ENCODE assay signal across 19 mouse cellular contexts in genomic region chr8:50704276-50704675, GRCm38 (mm10).
DNase-seq lines count a peak whose midpoint lies in the region; ATAC-seq lines count a peak whose summit lies in the region.
"Had no signal": no experiment of that assay in that cellular context is flagged by ENCODE, and none has a peak within 500 bp of the region (broad histone marks: within the 10 kb centered on the region; RNA-seq: fewer than 3 reads in every experiment).

No protein-coding gene starts in this region.

- intact Hi-C loops in left cerebral cortex, postnatal 4 days (cut with DNase I), result no loop called here
- intact Hi-C loops in left cerebral cortex, postnatal 25 days (cut with DNase I), result no loop called here

- H3K9me3 ChIP-seq in hindbrain, embryonic 16.5 days (ENCODE audit: control insufficient read depth, low read length), result no peaks in the 10 kb centered on the region
- no peaks in the 10 kb centered on the region for H3K9me3 ChIP-seq in hindbrain, embryonic 11.5 days (ENCODE audit: control insufficient read depth, low read length)
- H3K9me3 ChIP-seq: forebrain, embryonic 12.5 days; heart, embryonic 15.5 days; limb, embryonic 15.5 days had no signal

- peak; percentile 69 to 70 for DNase-seq in cerebellum, postnatal 10 days
- no peak for DNase-seq in cerebellum, adult 9-11 months
- no peak for DNase-seq in hindbrain, embryonic 11.5 days (ENCODE audit: low spot score)
- peak; percentile 53 for DNase-seq in left cerebral cortex, postnatal 4 days
- no peak for DNase-seq in left cerebral cortex, postnatal 25 days (ENCODE audit: low spot score in 2 of 2)
- DNase-seq in 416B (ENCODE audit: low read depth), result peak; percentile 12
- no peak for DNase-seq in B cell, adult 2 months
- DNase-seq: cerebellum, adult 8-10 months; heart, postnatal 36 days; kidney, adult 8-10 months; layer of hippocampus, adult 9-11 months; lung, postnatal 4 days; right cerebral cortex, postnatal 25 days; spleen, adult 18-20 months had no signal

- H3K4me1 ChIP-seq in hindbrain, embryonic 16.5 days (ENCODE audit: control insufficient read depth, insufficient read depth, low read depth, low read length), result peaks cover 4% of the 10 kb centered on the region; the same call in 1 of the 2 replicates
- H3K4me1 ChIP-seq in hindbrain, embryonic 11.5 days (replicated peaks; ENCODE audit: control insufficient read depth, insufficient read depth, low read length), result no peaks in the 10 kb centered on the region
- H3K4me1 ChIP-seq: forebrain, embryonic 12.5 days; heart, embryonic 15.5 days; limb, embryonic 15.5 days had no signal

- no peak overlapping the region for H3K4me3 ChIP-seq in hindbrain, embryonic 16.5 days (ENCODE audit: low read length)
- no peak overlapping the region for H3K4me3 ChIP-seq in hindbrain, embryonic 11.5 days (ENCODE audit: low read depth, low read length)
- H3K4me3 ChIP-seq: forebrain, embryonic 12.5 days; heart, embryonic 15.5 days; limb, embryonic 15.5 days had no signal

- H3K9ac ChIP-seq in hindbrain, embryonic 16.5 days (ENCODE audit: low read depth, low read length), result no peak overlapping the region
- H3K9ac ChIP-seq in hindbrain, embryonic 11.5 days (ENCODE audit: low read depth, low read length), result no peak overlapping the region
- H3K9ac ChIP-seq: forebrain, embryonic 12.5 days; heart, embryonic 15.5 days; limb, embryonic 15.5 days had no signal

- peak; percentile 52; the same call in 1 of the 2 replicates for ATAC-seq in hindbrain, embryonic 16.5 days
- ATAC-seq in hindbrain, embryonic 11.5 days (ENCODE audit: low FRiP score), result no peak
- ATAC-seq: Patski had no signal

- no peaks in the 10 kb centered on the region for H3K36me3 ChIP-seq in hindbrain, embryonic 16.5 days (ENCODE audit: control insufficient read depth, insufficient read depth, low read length)
- no peaks in the 10 kb centered on the region for H3K36me3 ChIP-seq in hindbrain, embryonic 11.5 days (ENCODE audit: control insufficient read depth, insufficient read depth, low read length)
- H3K36me3 ChIP-seq: forebrain, embryonic 12.5 days; heart, embryonic 15.5 days; limb, embryonic 15.5 days had no signal

- WGBS in hindbrain, embryonic 16.5 days, result 11% methylated on average over 1 of the region's 1 CpGs
- 58% methylated on average over 1 of the region's 1 CpGs for WGBS in hindbrain, embryonic 11.5 days

- no peak overlapping the region for H3K27ac ChIP-seq in hindbrain, embryonic 16.5 days (ENCODE audit: low read depth, low read length)
- no peak overlapping the region for H3K27ac ChIP-seq in hindbrain, embryonic 11.5 days (ENCODE audit: low read depth, low read length)
- H3K27ac ChIP-seq: forebrain, embryonic 12.5 days; heart, embryonic 15.5 days; limb, embryonic 15.5 days had no signal

- no peaks in the 10 kb centered on the region for H3K27me3 ChIP-seq in hindbrain, embryonic 16.5 days (replicated peaks; ENCODE audit: control insufficient read depth, insufficient read depth, low read length)
- H3K27me3 ChIP-seq in hindbrain, embryonic 11.5 days (ENCODE audit: control insufficient read depth, insufficient read depth, low read length), result no peaks in the 10 kb centered on the region
- H3K27me3 ChIP-seq: forebrain, embryonic 12.5 days; heart, embryonic 15.5 days; limb, embryonic 15.5 days had no signal

- H3K4me2 ChIP-seq in hindbrain, embryonic 16.5 days (ENCODE audit: low read length), result no peak overlapping the region
- no peak overlapping the region for H3K4me2 ChIP-seq in hindbrain, embryonic 11.5 days (replicated peaks; ENCODE audit: low read depth, low read length)
- H3K4me2 ChIP-seq: forebrain, embryonic 12.5 days; heart, embryonic 15.5 days; limb, embryonic 15.5 days had no signal

Comparison
In these comparisons a context has a peak if more than half of its experiments do, and no peak if none do; other contexts are left out.
1. DNase-seq: peak in cerebellum, postnatal 10 days (2 of 2), left cerebral cortex, postnatal 4 days (single experiment) and 416B (single experiment); none in cerebellum, adult 9-11 months (single experiment), hindbrain, embryonic 11.5 days (single experiment), left cerebral cortex, postnatal 25 days (0 of 2) and B cell, adult 2 months (0 of 2).